Mouse (Mus musculus): ENCODE measurements around the gene Eapp. TPM values are rescaled to one million over a fixed set of nuclear protein-coding genes. Genes with fewer than 3 reads are reported as not detected.

Eapp gene
- polyA plus RNA-seq, 1 experiment from 2014 or later, result 118 TPM

DNA sequence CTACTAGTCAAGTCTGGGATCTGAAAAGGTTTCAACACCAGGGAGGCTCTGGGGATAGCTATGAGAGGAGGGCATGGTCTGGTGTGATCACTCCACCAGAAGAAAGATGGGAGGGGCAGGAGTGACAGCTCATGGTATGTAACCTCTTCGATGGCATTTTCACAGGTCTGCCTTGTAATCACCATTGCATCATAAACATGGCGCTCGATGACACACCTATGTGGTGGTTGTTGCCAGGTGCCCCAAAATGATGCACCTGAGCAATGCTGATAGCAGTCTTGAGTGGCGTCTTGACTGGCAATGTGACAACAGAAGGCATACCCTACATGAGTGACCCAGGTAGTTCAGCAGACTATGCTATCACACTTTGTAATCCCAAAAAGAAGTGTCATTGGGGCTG lies 54.3 kb downstream of the Eapp start:
- DNase-seq (ENCODE audit: low spot score), result no peak

DNA sequence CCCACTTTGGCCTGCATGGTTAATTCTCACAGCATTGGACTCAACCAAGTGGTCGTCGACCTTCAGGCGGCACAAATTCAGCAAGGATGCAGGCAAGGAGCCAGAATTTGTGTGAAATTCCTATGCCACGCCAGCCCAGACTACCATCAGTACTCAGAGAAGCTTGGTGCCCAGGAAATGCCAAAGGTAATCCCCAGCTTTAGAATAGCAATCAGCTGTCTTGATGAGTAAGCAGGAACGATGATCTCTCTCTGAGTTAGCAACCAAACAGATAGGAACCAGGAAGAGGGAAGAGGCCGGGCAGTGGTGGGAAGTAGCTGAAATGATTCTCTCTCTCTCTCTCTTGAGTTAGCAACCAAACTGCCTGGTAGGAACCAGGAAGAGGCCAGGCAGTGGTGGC lies 55.4 kb downstream of the Eapp start:
- no peak for DNase-seq (ENCODE audit: low spot score)

DNA sequence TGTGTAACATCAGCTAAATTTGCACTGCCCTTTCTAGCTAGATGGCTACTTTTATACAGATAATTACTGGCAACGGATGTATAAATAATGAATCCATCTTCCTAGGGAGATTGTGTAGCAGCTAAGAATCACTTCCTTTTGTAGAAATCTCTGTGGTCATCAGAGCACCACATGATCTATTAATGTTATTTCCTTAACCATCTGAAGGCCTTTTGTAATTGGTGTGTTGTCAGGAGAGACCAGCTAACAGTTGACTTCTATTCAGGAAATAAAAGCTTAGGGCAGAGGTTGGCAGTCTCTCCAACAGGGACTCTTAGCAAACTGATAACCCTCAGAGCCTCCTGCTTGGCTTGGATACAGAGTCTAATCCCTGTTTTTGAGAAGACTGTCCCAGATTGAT lies 58.7 kb downstream of the Eapp start:
- no peak for DNase-seq (ENCODE audit: low spot score)

DNA sequence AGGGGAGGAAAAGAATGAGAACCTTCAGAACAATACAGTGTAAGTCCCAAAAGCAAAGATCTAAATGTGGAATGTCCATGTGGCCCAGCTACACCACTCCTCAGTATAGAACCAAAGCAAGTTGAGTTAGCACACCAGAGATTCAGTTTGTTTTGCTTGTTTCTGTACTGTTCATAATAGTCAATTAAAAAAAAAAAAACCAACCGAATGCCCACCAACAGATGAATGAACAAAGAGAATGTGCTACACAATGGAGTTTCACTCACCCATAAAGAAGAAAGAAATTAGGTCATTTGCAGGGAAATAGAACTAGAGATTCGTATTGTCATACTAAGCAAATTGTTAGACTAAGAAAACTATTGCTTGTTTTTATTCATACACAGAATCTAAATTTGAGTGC lies 63.6 kb downstream of the Eapp start:
- DNase-seq (ENCODE audit: low spot score), result no peak

DNA sequence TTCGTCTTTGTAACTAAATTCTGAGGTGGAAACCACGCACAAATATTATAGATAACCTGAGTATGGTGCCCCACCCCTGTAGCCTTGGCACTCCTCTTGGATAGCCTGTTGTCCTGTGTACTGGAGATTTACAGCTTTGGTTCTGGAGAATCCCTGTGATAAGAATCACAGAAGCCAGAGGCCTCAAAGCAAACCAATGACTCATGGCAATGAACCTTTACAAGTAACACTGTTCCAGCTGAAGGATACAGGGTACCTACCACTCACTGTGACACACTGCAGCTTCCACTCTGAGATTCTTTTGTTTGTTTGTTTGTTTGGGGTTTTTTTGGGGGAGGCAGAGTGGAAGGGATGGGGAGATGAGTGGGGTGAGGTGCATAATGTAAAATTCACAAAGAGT lies 73.8 kb downstream of the Eapp start:
- DNase-seq (ENCODE audit: low spot score), result no peak

MicroRNAs encoded within 50 kb of the gene (microRNA counts, 519-probe panel; counts per million panel counts)
- microRNA mmu-miR-1892, result 473 counts per million, percentile 71 among the panel's probes with 10 or more counts

Small RNA genes lying within 50 kb of the gene (microRNA-seq; reads per million reads assigned to microRNA genes)
- gene Mir1892 (ENCODE audit: borderline number of aligned reads), result not detected

Other genes with a start within 250 kb of the Eapp start
- gene Sptssa, start 39.3 kb downstream of the Eapp start, polyA plus RNA-seq (2015; fragmentation: Nextera tagmentation; extraction: Ambion mirVana), result 212 and 214 TPM in 2 replicates
- 185 and 189 TPM in 2 replicates for gene Snx6, start 99.8 kb upstream of the Eapp start, polyA plus RNA-seq (2015; fragmentation: Nextera tagmentation; extraction: Ambion mirVana)
- 79.4 and 84.0 TPM in 2 replicates for gene Cfl2, start 167.0 kb upstream of the Eapp start, polyA plus RNA-seq (2015; fragmentation: Nextera tagmentation; extraction: Ambion mirVana)